Mouse (Mus musculus) hindbrain, postnatal 0 days (tissue): ENCODE measurements around the gene Cldn13. TPM values are rescaled to one million over a fixed set of nuclear protein-coding genes. Genes with fewer than 3 reads are reported as not detected.

Source experiments
- ATAC-seq: fragments of 200-750 bp; cut with Nextera tagmentation; 2 replicates; pipeline ENCODE4 v1.8.0; 2017; ENCODE audit warnings: mild to moderate bottlenecking, moderate TSS enrichment, moderate library complexity
- DNase-seq: peaks from one replicate; pipeline ENCODE4 v3.0.0-alpha.2; 2015; ENCODE audit warnings: low spot score
- H3K27ac ChIP-seq: fragments of 300-500 bp; sonication (generic); 2 replicates; pipeline ENCODE4 v1.5.1; 2014; ENCODE audit warnings: mild to moderate bottlenecking
- H3K27me3 ChIP-seq: fragments of 300-500 bp; sonication (generic); 2 replicates; pipeline ENCODE4 v1.6.1; 2014; ENCODE audit warnings: low read length, mixed read lengths; ENCODE audit not compliant: insufficient read depth
- H3K36me3 ChIP-seq: fragments of 300-500 bp; sonication (generic); 2 replicates; pipeline ENCODE4 v1.6.1; 2014; ENCODE audit warnings: low read length, mixed read lengths; ENCODE audit not compliant: insufficient read depth
- H3K4me1 ChIP-seq: fragments of 300-500 bp; sonication (generic); 2 replicates; pipeline ENCODE4 v1.6.1; 2014; ENCODE audit warnings: antibody characterized with exemption, low read length, mixed read lengths; ENCODE audit not compliant: insufficient read depth
- H3K4me2 ChIP-seq: fragments of 300-500 bp; sonication (generic); 2 replicates; pipeline ENCODE4 v1.6.1; 2014; ENCODE audit warnings: low read depth, mild to moderate bottlenecking, low read length, moderate library complexity, mixed read lengths
- H3K4me3 ChIP-seq: fragments of 300-500 bp; sonication (generic); 2 replicates; pipeline ENCODE4 v1.5.1; 2014; ENCODE audit warnings: low read length
- H3K9ac ChIP-seq: fragments of 300-500 bp; sonication (generic); replicated peaks from 2 replicates; pipeline ENCODE4 v1.6.1; 2014; ENCODE audit warnings: mild to moderate bottlenecking, low read length, moderate library complexity, mixed read lengths
- H3K9me3 ChIP-seq: fragments of 300-500 bp; sonication (generic); 2 replicates; pipeline ENCODE4 v1.6.1; 2016; ENCODE audit warnings: low read length, mixed read lengths
- CTCF ChIP-seq: IDR thresholded peaks from 2 replicates; pipeline ENCODE4 v1.5.1; 2016; ENCODE audit warnings: antibody characterized with exemption, control low read depth, low read depth
- WGBS: fragments of 180-500 bp; shearing (Covaris S2); extraction: QIAGEN DNeasy Blood & Tissue Kit; methylation state at CpG from one replicate; pipeline ENCODE4 v1.1.7; 2014; 5-methylcytosine and 5-hydroxymethylcytosine counted together
- polyA plus RNA-seq: library from polyadenylated mRNA; unstranded; fragments of >200 nt; fragmentation: Nextera tagmentation; extraction: Ambion mirVana; gene quantifications from 2 replicates; pipeline ENCODE4 v1.2.1, GENCODE M21; 2015
- total RNA-seq: library from RNA; depleted of rRNA; stranded (reverse); fragments of >200 nt; gene quantifications from 2 replicates; pipeline ENCODE4 v1.2.3, GENCODE M21; 2014

Cldn13 gene
- total and polyA plus RNA-seq, 2 experiments from 2014 or later, result not detected

- 52% methylated on average over 19 of the region's 19 CpGs for WGBS
- DNase-seq (no peak), ATAC-seq (no peak)
Measured at GRCm38 (mm10) chr5:134951053-134951884, 35.9 kb upstream of the Cldn13 start.

GRCm38 (mm10) chr5:134948085-134948439 lies 32.7 kb upstream of the Cldn13 start:
- Histone ChIP-seq H3K9ac (no peak overlapping the region), H3K4me3 (no peak overlapping the region), H3K27ac (no peak overlapping the region), H3K27me3 (peaks cover 10% of the 10 kb centered on the region; the same call in 1 of the 2 replicates), H3K4me2 (no peak overlapping the region), H3K4me1 (no peaks in the 10 kb centered on the region), H3K9me3 (no peaks in the 10 kb centered on the region), H3K36me3 (no peaks in the 10 kb centered on the region)
- TF ChIP-seq CTCF, result no peak
- ATAC-seq, result no peak
- no peak for DNase-seq
- WGBS, result 66% methylated on average over 4 of the region's 4 CpGs

More at GRCm38 (mm10) chr5:134951053-134951884, 35.9 kb upstream of the Cldn13 start:
- Histone ChIP-seq H3K27ac (no peak overlapping the region), H3K36me3 (no peaks in the 10 kb centered on the region), H3K4me2 (no peak overlapping the region), H3K4me1 (no peaks in the 10 kb centered on the region), H3K27me3 (no peaks in the 10 kb centered on the region), H3K9me3 (no peaks in the 10 kb centered on the region), H3K9ac (no peak overlapping the region), H3K4me3 (no peak overlapping the region)
- TF ChIP-seq CTCF, result no peak

- no peaks in the 10 kb centered on the region for H3K36me3 ChIP-seq
- no peak for DNase-seq
- H3K9ac ChIP-seq, result no peak overlapping the region
- H3K4me1 ChIP-seq, result no peaks in the 10 kb centered on the region
- H3K27ac ChIP-seq, result no peak overlapping the region
- TF ChIP-seq CTCF, result no peak
- H3K4me3 ChIP-seq, result no peak overlapping the region
- no peaks in the 10 kb centered on the region for H3K9me3 ChIP-seq
- no peak for ATAC-seq
- WGBS, result 70% methylated on average over 5 of the region's 5 CpGs
- H3K4me2 ChIP-seq, result no peak overlapping the region
- peaks cover 10% of the 10 kb centered on the region; the same call in 1 of the 2 replicates for H3K27me3 ChIP-seq
Measured at GRCm38 (mm10) chr5:134947420-134948084, 32.2 kb upstream of the Cldn13 start.

- Histone ChIP-seq H3K27ac (no peak within 1 kb of the TSS), H3K36me3 (no peaks in the 10 kb centered on the region), H3K9ac (no peak within 1 kb of the TSS), H3K27me3 (peaks cover 10% of the 10 kb centered on the region; the same call in 1 of the 2 replicates), H3K4me3 (no peak within 1 kb of the TSS), H3K4me2 (no peak within 1 kb of the TSS), H3K4me1 (no peaks in the 10 kb centered on the region), H3K9me3 (no peaks in the 10 kb centered on the region)
- 12% methylated on average over 11 of the region's 11 CpGs for WGBS
- DNase-seq (no peak), ATAC-seq (no peak)
- no peak for TF ChIP-seq CTCF
Measured at GRCm38 (mm10) chr5:134946857-134947255, 31.5 kb upstream of the Cldn13 start, which contains the start of gene Cldn4. Gene Cldn4 (minus strand): TSS chr5:134946934.

GRCm38 (mm10) chr5:134946063-134946856 lies 30.9 kb upstream of the Cldn13 start:
- H3K4me2 ChIP-seq, result no peak overlapping the region
- H3K27ac ChIP-seq, result no peak overlapping the region
- 19% methylated on average over 43 of the region's 43 CpGs for WGBS
- TF ChIP-seq CTCF, result no peak
- no peaks in the 10 kb centered on the region for H3K36me3 ChIP-seq
- no peak for ATAC-seq
- no peak overlapping the region for H3K4me3 ChIP-seq
- no peak overlapping the region for H3K9ac ChIP-seq
- peaks cover 10% of the 10 kb centered on the region; the same call in 1 of the 2 replicates for H3K27me3 ChIP-seq
- no peaks in the 10 kb centered on the region for H3K9me3 ChIP-seq
- no peak for DNase-seq
- H3K4me1 ChIP-seq, result no peaks in the 10 kb centered on the region

- no peak for DNase-seq
- H3K4me1 ChIP-seq, result no peaks in the 10 kb centered on the region
- 57% methylated on average over 17 of the region's 19 CpGs for WGBS
- no peak for TF ChIP-seq CTCF
- ATAC-seq, result no peak
- no peak overlapping the region for H3K4me2 ChIP-seq
- H3K4me3 ChIP-seq, result no peak overlapping the region
- no peaks in the 10 kb centered on the region for H3K9me3 ChIP-seq
- H3K36me3 ChIP-seq, result no peaks in the 10 kb centered on the region
- H3K27me3 ChIP-seq, result peaks cover 10% of the 10 kb centered on the region; the same call in 1 of the 2 replicates
- no peak overlapping the region for H3K9ac ChIP-seq
- no peak overlapping the region for H3K27ac ChIP-seq
Measured at GRCm38 (mm10) chr5:134945266-134945959, 30.1 kb upstream of the Cldn13 start.
